Mouse (Mus musculus) heart, adult 9 months (tissue): ENCODE results near the gene Cep295nl.

ENCODE experiments used
- DNase-seq, 2 experiments: peaks; one replicate each; pipeline ENCODE4 v3.0.0; 2022; ENCODE audit warnings: low spot score in 2 of 2

Cep295nl gene

DNA sequence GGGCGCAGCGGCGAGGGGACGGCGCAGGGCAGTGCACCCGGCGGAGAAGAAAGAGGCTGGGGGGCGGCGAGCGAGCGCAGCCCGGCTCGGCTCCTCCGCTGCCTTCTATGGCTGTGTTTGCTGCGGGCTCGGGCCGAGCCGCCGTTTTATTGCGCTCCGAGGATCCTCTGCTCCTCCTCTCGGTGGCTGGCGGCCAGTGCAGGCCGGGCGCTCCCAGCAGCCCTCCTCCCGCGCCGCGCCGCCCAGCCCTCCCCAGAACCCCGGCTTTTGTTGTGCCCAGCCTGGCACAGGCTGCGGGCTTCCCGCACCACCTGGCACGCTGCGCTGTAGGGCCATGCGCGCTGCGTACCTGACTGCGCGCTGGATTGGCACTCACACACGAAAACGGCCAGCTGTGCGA lies 12.9 kb upstream of the Cep295nl start:
- peak; percentile 83 to 88 for DNase-seq

- DNase-seq: peak; percentile 33 to 43
Measured at GRCm38 (mm10) chr11:118354636-118355191, 12.4 kb upstream of the Cep295nl start.

- DNase-seq: no peak
Measured at GRCm38 (mm10) chr11:118349494-118349893, 7.2 kb upstream of the Cep295nl start.

DNA sequence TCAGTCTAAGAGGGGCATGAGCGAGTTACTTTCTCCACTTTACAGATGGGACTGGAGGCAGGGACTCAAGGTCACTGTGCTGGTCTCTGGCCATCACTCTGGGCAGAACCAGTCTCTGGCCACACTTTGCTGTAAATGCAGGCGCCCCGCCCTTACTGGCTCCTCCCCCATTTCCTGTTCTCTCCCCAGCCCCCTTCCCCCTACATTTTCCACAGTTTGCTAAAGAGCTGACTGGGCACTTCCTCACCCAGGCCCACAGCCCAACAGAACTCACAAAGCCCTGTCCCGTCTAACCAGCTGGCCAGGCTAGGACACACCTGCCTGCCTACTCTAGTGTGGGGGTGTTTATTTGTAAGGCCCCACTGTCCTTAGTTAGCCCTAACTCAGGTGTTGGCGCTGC lies 6.6 kb upstream of the Cep295nl start:
- DNase-seq: peak; percentile 61 to 66

GRCm38 (mm10) chr11:118348419-118348818 lies 6.1 kb upstream of the Cep295nl start:
- no peak for DNase-seq

GRCm38 (mm10) chr11:118347911-118348310 lies 5.6 kb upstream of the Cep295nl start:
- DNase-seq: no peak

DNA sequence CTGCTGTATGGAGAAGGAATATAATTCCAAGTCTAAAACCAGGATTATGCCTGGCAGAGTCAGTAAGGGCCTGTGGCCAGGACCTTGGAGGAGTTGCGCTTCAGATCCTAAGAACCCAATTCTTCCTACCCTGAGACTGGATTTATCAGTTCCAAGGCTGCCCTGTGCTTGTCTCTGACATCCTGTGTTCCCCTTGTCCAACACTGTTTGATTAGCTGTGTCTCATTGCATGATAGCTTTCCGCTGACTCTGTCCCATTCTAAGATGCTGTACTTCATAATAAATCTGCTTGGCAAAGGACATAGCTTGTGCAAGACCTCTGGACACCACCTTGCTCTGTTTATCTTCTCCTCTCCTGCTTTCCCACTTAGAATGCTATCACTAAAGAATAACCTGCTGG lies 5.1 kb upstream of the Cep295nl start:
- no peak for DNase-seq

- no peak for DNase-seq
Measured at GRCm38 (mm10) chr11:118346395-118347096, 4.2 kb upstream of the Cep295nl start.

DNA sequence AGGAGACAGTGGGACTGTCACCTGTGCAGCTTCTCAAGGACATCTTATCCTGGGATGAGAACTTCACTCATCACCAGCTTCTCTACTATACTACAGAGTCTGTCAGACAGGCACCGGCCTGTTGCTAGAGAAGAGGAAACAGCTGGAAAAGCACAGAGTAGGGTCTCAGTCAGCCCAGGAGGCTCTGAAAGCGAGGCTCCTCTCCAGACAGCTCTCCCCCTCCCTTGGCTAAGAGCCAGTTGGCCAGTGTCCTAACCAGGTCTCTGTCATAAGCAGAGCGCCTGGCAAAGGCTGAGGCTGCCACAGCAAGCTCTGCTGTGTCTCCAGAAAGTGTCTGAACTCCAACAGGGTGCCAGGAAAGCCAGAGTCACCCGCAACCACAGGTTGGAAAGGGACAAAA lies 3.4 kb upstream of the Cep295nl start:
- DNase-seq: no peak

DNA sequence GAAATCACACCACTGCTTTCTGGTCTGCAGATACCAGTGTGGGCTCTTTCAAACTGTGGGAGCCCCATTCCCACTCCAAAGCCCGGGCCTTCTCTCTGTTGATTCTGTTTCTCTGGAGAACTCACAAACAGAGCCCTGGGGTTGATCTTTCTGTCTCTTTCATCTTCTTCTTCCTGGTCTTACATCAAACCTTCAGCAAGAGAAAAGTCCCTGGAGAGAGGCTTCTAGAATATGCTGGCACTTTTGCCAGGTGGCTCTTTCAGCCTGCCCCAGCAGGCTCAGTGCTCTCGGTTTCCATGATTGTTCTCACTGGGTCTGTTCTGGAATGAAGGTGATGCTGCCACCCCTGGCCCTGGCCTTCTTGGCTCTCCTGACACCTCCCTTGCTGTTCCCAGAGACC lies 1.3 kb upstream of the Cep295nl start:
- no peak for DNase-seq

DNA sequence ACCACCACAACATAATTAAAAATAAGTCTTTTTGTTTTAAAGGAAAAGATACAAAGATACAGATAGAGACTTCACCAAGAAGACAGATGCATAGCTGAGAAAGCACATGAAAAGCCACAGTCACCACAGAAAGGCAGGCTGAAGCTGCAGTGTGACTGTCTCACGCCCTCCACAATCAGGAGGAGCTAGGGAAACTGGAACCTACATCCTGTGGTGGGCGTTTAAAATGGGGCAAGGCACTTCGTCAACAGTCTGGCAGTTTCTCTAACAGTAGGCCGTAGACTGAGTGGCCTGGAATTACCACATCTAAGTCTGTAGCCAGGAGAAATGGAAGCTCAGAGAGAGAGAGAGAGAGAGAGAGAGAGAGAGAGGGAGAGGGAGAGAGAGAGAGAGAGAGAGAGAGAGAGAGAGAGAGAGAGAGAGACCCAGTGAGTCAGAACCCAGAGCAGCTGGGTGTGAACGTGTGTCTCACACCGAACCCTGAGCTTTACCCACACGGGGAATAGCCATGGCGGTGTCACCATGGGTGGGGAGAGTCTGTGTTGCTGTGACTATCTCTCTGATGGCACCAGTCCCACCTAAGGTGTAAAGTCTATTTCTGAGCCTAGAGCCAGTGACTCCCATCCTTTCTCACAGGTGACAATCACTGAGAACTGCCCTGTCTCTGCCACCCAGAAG lies 4.7 kb downstream of the Cep295nl start:
- no peak for DNase-seq

DNA sequence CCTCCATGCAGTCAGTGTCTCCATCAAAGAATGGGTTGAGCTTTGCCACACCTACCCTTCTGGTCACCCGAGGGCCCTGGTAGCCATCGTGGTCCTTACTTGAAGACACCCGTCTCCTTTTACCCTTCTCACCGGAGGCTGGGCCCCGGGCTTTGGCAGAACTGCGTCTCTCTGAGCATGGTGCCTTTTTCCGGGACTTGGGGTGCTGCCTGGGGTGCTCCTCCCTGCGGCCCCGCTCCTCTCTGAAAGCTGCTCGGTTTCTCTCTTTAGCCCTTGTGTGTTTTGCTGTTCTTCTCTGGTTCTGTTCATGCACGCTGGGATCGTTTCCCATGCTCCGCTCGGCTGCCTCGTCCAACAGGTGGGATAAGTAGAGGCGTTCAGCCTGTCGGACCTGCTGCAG lies 8.9 kb downstream of the Cep295nl start:
- no peak for DNase-seq

- peak; percentile 49 to 57 for DNase-seq
Measured at GRCm38 (mm10) chr11:118332376-118332775, 9.9 kb downstream of the Cep295nl start.

GRCm38 (mm10) chr11:118330777-118331176 lies 11.5 kb downstream of the Cep295nl start:
- DNase-seq: no peak

DNA sequence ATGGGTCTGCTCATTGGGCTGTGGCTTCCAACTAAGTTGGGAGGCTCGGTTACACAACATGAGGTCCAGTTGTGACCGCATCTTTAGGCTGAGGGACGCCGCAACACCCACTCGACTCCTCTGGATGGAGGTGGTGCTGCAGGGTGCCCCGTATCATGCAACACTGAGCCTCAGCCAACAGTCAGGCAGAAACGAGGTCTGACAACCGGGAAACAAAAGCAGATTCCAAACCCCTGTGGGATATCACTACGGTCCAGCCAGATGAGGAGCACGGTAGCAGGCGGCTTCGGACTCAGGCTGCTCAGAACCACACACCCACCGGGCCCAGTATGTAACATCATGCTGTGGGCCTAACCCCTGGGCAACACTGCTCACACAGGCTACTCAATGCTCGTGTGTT lies 11.9 kb downstream of the Cep295nl start:
- no peak for DNase-seq

DNA sequence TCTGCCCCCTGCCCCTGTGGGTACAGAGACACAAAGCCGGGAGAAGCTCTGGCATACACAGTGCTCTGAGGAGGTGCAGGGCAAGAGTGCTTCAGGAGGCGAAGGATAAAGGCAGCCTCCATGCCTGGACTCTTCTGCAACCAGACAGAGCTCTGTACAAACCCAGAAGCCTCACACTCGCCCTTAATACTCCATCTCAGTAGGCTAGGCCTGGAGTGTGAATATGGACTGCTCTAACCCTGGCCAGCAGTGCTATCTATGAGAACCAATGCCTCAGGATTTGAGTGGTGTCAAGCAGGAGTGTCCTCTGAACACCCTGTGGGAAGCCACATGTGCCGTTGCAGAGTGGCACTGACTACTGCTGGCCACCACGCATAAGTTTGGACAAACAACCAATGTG lies 13.4 kb downstream of the Cep295nl start:
- no peak for DNase-seq

DNA sequence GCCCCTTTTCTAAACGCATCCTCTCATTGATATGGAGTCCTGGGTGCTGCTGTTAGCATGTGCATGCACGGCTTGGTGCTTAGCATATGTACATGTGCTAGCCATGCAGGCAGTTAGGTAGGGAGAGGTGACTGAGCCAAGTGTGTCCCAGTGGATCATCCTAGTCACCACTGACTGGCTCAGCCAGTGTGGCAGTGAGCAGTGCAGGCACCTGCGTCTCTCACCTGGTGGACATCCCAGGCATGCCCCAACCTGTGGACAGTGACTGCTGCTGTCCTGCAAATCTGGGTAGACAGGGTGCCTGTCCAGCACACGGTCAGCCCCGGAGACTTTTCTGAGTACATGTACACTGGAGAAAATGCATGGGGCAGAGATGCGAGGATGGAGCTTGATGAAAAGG lies 13.8 kb downstream of the Cep295nl start:
- no peak for DNase-seq

GRCm38 (mm10) chr11:118326991-118327971 lies 15.0 kb downstream of the Cep295nl start:
- peak; percentile 79 to 85 for DNase-seq

DNA sequence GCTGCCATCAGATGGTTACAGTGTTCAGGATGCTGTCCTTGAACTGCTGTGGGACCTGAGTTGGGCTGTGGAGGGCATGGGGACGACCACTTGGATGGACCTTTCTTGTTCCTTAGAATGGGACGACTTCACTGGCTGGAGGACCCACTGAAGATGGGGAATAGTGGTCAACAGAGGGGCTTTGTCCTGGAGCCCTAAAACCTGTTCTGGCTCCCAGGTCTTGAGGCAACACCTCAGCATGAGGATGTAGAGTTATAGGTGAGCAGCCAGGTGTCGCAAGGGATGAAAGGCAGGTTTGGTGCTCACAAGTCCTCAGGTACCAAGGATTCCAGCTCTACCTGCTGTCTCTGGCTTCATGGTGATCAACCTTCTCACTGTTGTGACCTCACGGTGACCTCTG lies 15.8 kb downstream of the Cep295nl start:
- no peak for DNase-seq

GRCm38 (mm10) chr11:118324541-118324940 lies 17.8 kb downstream of the Cep295nl start:
- DNase-seq: peak; percentile 49 to 64

DNA sequence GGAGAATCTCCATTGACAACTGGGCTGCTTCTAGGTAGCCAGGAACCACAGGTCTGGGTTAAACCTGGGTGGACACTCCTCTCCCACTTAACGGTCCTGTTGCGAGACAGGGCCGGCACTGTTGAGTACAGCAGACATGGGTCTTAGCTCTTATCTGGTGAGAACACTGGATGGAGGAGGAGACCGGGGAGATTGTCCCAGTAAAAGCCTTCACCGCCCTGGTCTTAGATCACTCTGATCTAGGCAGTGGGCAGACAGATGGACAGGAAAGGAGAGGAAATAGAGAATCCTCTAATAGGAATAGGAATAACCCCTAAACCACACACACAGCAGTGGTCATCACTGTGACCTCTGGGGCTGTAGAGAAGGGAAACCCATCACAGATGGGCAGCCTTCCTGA lies 18.3 kb downstream of the Cep295nl start:
- no peak for DNase-seq

- no peak for DNase-seq
Measured at GRCm38 (mm10) chr11:118322647-118323046, 19.7 kb downstream of the Cep295nl start.
